Mouse (Mus musculus): Measurements from ENCODE around the gene Etv6.

DNA sequence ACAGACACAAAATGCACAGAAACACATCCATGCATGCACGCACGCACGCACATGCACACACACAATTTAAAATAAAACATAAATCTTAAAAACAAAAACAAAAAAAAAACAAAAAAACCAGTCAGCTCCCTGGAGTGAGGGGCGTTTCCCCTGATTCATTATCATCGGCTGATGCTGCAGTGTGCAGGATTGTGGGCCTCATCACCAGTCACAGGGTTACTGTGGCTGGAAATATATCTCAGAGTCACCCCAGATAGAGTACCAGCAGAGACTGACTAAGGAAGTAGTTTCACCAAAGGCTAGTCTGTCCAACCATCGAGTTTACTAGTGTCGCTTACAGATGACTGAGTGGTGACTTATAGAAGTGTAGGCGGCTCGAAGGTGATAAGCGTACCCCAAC lies 88.8 kb downstream of the Etv6 start:
- no peak for TF ChIP-seq CTCF (IDR thresholded peaks at IDR 0.05; ENCODE audit: extremely low read depth, insufficient read length, insufficient replicate concordance, low read depth, low read length)
- no peak for TF ChIP-seq POLR2A (IDR thresholded peaks at IDR 0.05; ENCODE audit: low read depth, low read length)
